Mouse (Mus musculus): ENCODE results near the gene Ace2.
A peak's percentile ranks its signal among the peaks of the same experiment; 100 is the strongest.

Ace2 gene

GRCm38 (mm10) chrX:164179746-164180145 lies 40.6 kb downstream of the Ace2 start:
- DNase-seq (ENCODE audit: low read depth) = peak; percentile 42

GRCm38 (mm10) chrX:164183844-164184243 lies 44.7 kb downstream of the Ace2 start:
- DNase-seq (ENCODE audit: low read depth) = peak; percentile 42

- DNase-seq (ENCODE audit: low read depth) = no peak
These were observed 50.7 kb downstream of the Ace2 start for GRCm38 (mm10) chrX:164189880-164190279.

GRCm38 (mm10) chrX:164197679-164198078 lies 58.5 kb downstream of the Ace2 start:
- peak; percentile 24 for DNase-seq (ENCODE audit: low read depth)

GRCm38 (mm10) chrX:164200547-164200946 lies 61.4 kb downstream of the Ace2 start:
- DNase-seq (ENCODE audit: low read depth) = no peak

- no peak for DNase-seq (ENCODE audit: low read depth)
These were observed 82.9 kb downstream of the Ace2 start for GRCm38 (mm10) chrX:164221989-164222388.

GRCm38 (mm10) chrX:164233380-164233779 lies 94.2 kb downstream of the Ace2 start:
- no peak for DNase-seq (ENCODE audit: low read depth)

Data from c-Kit-positive CD71-positive TER-119-negative erythroid progenitor cells, embryonic 14.5 days (primary cell).